Mouse (Mus musculus) spleen, postnatal 14 days (tissue): Measurements from ENCODE around the gene Acvr1.

Experiments
- DNase-seq, 2 experiments: peaks; one replicate each; pipeline ENCODE4 v3.0.0; 2021 to 2022; ENCODE audit warnings: low spot score in 2 of 2

Gene Acvr1

DNA sequence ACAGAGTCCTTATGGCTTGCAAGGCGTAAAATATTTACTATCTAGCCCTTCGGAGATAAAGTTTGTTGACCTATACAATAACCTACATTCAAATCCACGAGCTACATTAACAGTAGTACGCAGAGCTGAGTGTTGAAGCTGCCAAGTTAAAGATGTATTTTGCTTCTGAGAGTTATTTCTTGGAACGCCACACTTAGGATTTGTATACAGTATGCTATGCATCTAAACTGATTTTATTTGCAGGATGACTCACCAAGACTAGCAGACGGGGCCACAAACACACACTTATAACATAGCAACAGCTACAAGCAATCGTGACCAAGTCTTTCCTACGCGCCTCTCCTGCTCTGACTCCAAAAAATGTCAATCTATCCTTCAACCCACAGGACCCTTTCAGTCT is 46.2 kb downstream of the Acvr1 start:
- no peak for DNase-seq

DNA sequence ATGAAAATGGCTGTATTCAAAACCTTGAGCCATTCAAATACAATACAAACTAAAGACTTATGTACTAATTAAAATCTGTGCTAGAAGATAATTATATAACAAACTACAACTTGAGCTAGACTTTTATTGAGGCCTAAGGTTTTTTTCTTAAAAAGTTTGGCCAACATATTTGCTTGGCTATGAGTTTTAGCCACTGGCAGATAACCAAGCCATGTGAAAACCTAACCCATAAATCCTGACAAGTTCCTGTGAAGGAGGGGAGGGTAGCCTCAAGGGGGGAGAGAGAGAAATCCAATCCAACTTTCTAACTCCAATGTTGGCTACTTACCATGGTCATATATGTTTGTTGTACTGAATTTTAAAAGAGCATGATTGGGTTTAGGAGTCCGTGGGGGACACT is 48.4 kb downstream of the Acvr1 start:
- DNase-seq, result no peak

DNA sequence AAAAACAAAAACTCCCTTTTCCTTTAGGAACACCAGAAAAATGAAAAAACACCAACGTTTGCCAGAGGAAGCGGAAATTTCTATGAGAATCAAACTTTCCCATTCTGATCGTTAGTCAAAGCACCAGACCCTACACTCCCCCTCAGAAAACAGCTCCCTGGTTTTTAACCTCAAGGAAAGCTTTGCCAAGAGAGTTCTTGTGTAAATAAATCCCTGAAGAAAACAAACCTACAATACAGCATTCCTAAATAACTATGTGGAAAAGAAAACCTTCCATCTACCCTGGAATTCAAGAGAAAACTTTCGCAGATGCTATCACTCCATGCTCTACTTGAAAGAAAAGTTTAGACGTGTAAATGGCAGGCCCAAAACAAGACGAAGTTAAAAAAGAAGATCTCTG is 50.0 kb downstream of the Acvr1 start:
- no peak for DNase-seq

DNA sequence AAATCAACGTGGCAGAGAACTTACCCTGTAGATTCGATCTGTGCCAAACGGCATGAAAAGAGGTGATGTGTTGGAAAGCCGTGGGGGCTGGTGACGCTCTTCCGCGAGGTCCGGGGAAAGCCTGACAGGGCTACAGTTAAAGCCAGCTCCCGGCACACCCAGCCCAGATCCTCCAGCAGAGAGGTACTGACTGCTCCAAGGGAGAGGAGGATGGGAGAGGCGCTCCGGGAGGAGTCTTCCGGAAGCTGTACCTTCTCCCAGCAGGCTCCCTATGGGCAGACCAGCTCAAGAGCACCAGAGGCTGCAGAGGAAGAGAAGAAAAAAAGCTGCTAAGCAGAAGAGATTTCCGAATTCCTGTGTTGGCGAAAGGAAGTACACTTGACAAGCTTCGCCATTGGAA is 51.0 kb downstream of the Acvr1 start:
- no peak for DNase-seq

DNA sequence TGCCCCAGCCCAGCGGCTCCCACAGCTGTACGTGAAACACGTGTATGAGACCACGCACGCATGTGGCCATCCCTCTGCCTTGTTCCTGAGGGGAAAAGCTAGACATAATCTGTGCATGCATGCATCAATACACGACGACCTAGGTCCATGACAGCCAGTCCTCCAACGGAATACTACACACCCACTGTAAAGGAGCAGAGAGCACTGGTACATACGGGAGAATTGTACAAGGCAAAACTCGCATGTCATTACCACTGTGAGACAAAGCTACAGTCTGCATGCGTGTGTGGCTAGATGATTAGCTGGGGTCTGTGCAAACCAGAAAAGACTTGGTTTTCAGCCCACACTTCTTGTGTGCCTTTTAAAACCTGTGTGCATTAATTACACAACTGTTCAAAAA is 52.5 kb downstream of the Acvr1 start:
- no peak for DNase-seq

DNA sequence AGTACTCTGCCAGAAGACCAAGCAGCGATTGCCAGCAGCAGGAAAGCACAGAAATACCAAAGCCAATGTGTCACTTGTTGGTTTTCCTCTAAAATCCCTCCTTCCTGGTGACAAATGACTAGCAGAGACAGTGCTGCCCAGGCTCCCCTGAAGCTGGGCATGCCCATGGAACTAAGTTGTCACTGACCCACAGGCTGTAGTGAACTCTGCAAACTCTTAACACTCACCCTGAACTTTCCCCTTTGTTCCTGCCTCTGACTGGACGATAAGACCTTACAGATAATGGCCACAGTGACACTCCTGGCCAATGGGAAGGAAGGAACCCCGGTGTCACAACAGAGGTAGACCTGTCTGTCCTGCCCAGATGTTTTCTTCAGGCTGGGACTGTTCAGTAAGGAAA is 53.7 kb downstream of the Acvr1 start:
- no peak for DNase-seq

DNA sequence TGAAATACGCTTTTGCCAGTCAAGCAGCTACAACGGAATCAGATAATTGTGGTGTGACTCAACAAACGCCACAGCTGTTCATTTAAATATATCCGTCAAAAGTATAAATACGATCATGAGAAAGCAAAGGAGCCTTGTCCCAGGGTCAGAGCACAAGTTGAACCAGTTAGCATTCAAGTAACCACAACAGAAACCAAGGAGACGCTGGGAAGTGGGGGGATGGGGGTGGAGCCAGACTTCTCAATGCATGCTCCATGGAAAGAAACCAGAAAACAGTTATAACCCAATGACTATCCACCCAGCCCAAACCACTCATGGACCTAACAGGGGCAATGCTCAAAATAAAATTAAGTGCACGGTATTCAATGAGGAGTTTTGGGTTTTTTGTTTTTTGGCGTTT is 56.8 kb downstream of the Acvr1 start:
- no peak for DNase-seq

DNA sequence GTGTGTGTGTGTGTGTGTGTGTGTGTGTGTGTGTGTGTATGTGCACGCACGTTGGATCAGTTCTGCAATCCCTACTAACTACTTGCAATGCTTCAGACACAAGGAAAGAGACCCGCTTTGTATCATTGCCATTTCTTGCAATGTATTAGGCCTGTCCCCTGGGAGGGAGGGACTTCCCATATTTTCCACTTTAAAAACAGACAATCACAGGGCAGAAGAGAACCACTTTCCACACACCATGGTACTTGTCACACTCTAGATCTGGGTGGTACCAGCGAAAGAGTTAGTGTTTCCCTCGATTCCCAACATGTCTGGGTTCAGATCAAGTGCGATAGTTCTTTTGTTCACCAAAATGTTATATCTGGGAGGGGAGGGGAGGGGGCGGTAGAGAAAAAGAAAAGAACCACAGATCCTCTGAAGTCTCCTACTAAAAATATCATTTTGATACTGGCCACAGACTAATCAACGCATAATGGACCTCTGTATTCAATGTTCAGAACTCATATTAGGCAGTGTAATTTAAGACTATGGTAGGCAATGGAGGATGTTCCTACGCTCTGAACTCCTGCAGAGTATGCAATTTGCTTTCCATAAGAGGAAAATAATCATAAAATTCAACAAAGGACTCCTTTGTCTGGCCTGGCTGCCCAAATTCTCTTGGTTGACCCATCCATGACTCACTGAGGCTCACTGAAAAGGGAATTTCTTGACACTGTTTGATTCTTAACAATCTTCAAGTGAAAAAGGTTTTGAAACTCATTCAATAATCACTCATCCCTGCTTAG is 61.5 kb downstream of the Acvr1 start:
- DNase-seq, result no peak

DNA sequence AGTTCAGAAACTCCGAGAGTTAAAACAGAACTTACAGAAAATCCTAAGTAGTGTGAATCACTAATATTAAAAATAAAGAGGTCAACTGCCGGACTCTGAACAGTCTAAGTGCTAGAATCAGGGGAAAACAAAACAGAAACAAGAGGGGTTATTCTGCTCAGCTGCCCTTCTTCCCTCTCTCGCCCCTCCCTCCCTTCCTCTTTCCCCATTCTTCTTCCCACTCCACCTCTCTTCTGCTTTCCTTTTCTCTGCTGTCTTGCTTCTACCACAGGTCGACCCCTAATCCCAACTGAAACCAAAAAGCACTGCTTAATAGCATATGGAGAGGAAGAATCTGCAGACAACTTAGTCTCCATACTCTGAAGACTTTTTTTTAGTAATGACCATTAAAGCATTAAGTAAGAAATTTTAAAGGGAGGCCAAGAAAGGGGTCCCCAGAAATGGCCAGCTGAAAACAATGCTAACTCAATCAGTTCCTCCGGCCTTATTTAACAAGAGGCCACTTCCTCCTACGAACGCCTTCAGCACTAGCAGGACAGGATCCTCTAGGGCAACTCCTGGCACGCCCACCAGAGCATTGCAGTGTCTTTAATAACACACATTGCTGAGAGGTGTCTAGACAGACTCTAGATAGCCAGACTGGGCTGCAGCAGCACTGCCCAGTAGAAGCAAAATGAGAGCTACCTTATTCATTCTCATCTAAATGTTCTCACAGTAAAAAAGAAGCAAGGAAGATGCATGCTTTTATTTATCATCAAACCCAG is 70.1 kb downstream of the Acvr1 start:
- DNase-seq, result no peak

DNA sequence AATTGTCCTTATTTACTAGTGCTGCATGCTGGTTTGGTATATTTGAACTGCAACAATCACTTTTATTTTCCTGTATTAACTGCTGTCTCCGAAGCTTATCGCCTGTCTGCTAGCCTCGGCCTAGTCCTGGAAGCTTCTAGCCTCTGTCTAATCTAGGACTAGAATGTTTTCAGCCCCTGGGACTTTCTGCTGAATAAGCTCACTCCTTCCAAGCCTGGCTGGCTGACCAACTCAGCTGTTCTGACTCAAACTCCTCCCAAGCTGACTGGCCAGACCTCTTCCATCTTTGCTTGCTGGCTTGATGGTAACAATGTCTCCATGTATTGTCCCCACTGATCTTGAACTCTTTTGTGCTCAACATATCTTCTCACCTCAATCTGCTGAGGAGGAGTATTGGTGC is 71.7 kb downstream of the Acvr1 start:
- DNase-seq, result no peak

DNA sequence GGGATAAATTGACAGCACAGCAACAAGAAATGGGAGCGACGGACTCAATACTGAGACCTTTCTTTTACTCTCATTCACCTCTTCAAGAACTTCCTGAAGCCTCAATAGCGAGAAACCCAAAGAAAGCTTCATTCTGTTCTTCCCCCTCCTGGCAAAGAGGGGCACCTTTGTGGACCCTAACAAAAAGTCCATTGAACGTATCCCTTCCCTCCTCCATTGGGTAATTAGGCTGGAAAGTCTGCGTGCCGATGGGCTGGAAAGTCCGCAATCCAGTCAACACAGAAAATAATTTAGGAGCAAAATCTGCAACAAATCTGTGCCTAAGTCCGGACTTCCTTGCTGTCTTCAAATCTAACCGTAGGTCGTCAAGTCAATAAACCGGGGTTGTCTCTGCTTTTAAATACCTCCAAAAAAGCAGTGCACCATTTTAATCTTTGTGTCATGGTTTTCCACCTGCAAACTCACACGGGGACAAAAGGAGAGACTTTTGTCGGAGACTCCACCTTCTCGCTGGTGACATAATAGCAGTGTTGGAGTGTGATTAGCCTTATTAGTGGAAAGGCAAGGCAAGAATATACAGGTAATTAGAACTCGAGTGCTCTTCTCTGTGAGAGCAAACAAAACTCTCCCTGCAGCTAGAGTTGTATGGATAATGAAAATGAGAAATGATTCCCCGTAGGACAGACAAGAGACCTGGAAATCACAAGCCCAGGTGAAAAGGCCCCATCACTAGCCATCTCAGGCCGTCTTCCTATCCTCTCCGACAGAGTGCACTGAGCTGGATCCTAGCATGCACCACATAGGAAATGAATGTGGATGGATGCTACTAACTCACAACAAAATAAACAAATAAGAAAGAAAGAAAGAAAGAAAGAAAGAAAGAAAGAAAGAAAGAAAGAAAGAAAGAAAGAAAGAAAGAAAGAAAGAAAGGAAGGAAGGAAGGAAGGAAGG is 73.0 kb downstream of the Acvr1 start:
- DNase-seq, result no peak

DNA sequence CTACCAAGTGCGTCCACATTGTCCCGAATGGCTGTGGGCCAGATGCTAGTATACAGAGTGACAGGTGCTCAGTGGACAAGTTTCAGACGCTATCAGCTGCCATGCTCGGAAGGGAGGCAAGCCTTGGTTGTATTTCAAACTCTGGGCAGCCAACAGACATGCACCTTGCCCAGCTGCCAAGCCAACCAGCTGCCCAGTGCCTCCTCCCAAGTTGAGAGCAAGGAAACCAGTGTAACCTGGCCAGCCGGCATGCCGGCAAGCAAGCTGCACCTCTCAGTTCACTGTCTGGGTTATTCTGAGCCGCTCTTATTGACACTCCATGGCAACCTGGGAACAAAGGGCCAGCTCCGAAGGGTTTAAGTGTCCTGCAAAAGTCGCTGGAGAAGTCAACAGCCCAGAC is 77.7 kb downstream of the Acvr1 start:
- DNase-seq, result no peak

DNA sequence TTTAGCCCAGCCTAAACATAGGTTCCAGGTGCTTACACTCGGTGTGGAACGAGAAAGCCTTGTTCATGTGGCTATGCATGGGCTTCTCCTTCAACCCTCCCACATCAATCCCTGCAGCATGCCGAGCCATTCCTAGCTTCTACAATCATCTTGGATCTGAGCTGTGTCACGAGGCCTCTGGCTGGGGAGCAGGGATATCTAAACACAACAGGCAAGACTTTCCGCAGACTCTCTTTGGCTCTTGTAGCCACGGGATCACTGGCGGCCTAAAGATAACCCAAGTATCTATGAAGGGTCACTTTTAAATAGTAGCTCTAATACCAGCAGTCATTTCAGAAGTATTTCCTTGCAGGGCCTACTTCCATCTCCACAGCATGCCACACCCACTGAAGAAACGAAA is 78.6 kb downstream of the Acvr1 start:
- DNase-seq, result no peak

DNA sequence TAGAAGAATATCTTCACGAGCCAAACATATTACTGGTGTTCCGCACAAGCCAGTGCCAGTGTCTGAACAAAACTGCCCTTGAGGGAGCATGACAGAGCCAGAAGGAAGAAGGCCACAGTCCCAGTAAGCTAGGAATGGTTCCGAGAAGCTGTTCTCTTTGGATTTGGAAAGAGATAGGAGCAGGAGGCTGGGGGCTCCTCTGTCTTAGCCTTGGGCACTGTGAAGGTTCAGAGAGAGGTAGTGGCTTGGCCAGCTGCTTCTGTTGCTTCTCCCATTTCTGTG is 79.7 kb downstream of the Acvr1 start:
- DNase-seq, result no peak

DNA sequence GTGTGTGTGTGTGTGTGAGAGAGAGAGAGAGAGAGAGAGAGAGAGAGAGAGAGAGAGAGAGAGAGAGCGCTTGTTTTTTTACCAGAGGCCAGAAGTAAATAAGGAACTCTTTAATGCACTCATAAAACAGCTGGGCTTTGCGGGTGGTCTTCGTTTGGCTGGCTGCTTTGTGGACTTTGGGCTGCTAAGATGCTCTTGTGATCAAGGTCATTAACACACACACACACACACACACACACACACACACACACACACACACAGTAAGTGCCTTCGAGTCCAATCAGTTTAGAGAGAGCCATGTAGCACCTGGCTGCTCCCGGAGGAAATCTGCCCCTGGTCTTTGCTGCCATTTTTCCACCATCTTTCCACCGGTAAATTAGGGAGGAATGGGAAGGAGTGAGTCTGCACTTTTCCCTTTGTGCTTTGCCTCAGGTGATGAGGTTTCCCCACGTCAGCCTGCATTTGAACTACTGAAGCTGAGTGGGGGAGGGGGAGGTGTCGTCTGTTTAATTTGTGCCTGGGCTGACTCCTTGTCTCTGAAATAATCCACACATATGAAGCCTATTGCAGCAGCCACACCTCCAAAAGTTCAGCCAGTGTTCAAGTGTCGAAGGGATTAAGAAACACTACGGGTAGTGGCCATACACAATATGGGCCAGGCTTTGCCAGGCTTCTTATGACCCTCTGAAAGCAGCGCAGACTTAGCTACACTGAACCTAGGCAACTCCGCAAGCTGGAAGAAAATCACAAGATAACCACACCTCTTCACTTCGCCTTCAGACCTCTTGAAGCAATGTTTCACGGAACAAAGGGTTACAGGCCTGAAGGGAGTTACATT is 80.3 kb downstream of the Acvr1 start:
- DNase-seq, result no peak

DNA sequence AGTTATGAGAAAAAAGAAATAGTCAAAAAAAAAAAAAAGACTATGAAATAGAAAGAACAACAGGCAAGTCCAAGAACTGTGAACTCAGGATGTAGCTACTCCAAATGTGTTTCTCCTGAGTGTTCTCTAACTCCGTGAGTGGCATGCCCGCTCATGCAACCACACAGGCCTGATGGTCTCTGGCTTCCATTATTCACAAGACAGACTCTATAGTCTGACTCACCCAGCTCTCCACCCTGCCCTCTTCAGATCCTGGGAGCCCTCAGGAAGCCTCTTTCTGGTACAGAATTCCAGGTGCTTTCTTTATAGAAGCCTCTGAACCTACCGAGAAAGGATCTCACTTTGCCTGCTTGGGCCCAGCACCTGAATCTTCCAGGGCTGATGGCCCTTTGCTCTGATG is 81.3 kb downstream of the Acvr1 start:
- DNase-seq, result no peak

DNA sequence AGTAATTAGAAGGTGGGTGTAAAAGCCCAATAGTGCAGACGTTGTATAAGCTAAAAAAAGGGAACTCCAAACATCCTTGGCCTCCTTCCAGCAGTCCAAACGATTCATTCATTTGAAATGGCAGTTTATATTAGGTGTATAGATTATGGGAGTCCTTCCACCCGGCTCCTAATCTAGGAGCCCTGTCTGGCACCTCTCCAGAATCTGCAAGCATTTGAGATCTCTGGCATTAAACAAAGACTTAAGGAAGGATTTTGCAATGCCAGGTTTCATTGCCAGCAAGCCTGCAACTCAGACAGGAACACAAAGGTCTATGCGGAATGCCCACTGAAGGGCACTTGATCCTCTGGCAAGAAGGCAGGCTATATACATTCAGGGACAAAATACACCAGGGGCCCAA is 81.8 kb downstream of the Acvr1 start:
- DNase-seq, result no peak

DNA sequence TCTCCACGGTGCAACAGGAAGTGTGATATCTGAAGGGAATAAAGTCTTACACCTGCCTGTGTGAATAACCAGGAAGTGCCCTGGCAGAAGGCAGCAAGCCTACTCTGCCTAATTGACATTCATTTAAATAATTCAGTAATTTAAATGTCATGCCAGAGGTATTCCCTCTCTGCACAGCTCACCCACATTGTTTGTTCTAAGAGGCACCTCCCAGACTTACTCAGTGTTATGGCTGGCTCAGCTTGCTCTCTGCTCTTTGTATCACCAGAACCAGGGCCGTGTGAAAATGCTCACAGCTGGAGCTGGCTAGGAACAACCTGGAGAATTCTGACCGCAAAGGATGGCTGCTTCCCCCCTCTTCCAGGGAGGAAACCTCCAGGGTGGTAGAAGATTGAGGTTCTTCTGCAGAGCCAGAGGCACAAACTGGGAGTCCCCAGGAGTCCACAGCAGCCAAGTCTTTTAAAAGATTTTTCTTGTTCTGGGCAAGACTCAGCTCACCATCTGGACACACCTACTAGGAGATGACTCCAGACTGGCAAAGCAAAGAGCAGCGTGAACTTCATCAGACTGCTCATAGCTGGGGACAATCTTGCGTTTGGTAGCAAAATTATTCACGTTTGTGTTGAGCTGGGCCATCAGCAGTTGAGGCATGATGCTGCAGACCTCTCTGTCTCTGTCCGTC is 82.5 kb downstream of the Acvr1 start:
- no peak for DNase-seq

DNA sequence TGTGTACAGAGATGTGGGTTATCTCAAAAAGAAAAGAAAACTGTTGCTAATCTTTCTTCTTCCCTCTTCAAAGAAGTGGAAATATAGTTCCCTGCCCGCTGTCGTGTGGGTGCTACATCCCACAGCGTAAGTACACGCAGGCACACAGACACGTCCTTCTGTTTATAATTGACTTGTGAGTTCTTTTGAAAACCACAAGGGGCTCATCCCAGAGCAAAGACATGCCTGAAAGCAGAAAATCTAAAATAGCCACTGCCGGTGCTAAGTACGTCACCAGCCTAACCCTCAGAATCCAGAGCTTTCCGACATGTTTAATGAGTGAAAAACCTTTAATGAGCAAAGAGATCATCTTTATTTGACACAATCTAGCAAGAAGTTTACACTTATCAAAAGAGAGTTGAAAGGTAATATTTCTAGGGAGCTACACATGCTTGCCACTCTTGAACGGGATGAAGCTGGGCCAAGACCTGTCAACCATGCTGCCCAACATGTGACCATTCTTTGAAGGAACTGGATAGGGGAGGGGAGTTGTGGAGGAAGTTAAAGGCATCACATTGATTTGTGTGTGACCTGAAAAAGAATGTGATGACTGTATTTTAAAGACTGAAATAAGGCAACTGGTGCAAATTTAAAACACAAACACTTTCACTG is 85.4 kb downstream of the Acvr1 start:
- no peak for DNase-seq

DNA sequence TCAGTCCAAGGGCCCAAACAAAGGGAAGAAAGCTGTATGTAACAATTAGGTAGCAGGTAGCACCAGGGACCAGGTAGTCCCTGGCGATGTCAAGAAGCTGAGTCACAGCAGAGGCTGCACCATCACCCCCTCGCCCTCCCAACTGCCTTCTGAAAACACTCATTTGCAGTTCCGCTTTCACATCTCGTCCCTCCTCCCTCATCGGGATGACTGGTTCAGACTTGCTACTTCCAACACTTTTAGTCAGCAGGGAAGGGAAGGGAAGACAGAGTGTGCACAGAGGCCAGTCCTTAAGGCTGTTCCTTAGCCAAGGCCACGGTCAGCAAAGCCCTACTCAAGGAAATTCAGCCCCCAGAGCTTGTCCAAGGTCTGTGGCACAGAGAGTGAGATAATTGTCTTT is 86.2 kb downstream of the Acvr1 start:
- DNase-seq, result no peak

DNA sequence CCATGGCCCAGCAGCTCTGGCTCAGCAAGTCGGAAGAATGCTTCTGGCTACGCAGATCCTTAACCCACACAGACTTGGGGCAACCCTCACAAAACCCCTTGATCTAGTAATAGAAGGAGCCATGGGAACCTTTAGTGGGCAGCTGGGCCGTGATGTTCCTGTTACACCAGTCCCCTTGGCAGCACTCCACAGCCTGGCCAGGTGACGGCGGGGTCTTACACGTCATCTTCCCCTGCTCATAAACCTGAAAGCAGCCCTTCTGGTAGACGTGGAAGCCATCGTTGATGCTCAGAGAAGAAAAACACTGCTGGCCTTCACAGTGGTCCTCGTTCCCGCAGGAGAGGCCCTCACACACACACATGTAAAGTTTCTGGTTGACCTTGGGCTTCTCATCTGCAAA is 87.4 kb downstream of the Acvr1 start:
- DNase-seq, result no peak
